Comparison of ENCODE assay signal across 17 mouse cellular contexts in the genomic region with DNA sequence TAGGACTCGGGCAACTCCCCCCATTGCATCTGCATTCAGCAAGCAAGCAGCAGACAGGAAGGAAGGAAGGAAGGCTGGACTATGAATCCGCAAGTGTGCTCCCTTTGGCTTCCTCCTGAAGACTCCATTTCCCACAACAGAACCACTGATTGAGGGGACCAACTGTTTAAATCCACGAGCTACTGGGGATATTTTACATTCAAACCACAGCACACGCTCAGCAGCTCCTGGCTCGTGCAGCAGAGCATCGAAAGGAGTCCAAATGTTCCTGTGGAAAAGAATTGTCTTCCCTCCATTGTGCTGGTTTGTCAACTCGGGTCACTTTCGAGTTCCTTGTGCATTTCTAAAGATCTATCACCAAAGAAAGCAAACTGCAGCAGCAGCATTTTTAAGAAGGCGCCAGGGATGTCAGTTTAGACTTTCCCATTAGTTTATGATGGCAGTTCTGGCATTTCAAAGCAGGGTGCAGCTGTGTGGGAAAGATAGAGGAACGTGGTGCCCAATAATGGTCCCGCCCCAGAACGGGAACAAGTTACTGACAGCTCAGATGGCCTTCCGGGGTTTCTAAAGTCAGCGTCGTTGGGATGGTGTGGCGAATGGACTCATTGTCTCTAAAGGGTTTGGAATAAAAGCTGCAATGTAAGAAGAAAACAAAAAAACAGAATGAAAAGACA. TPM values are rescaled to one million over a fixed set of nuclear protein-coding genes. Genes with fewer than 3 reads are reported as not detected.
A peak's percentile ranks its signal among the peaks of the same experiment; 100 is the strongest.
DNase-seq lines count a peak whose midpoint lies in the region; ATAC-seq and TF ChIP-seq lines count a peak whose summit lies in the region.
"Had no signal": no experiment of that assay in that cellular context is flagged by ENCODE, and none has a peak within 500 bp of the region (broad histone marks: within the 10 kb centered on the region; RNA-seq: fewer than 3 reads in every experiment).

No protein-coding gene starts in this region.

- no peaks in the 10 kb centered on the region for H3K36me3 ChIP-seq in kidney, embryonic 15.5 days
- H3K36me3 ChIP-seq in liver, embryonic 12.5 days = no peaks in the 10 kb centered on the region
- H3K36me3 ChIP-seq: lung, embryonic 15.5 days had no signal

- no peaks in the 10 kb centered on the region for H3K9me3 ChIP-seq in kidney, embryonic 15.5 days (replicated peaks)
- no peaks in the 10 kb centered on the region for H3K9me3 ChIP-seq in liver, embryonic 12.5 days (replicated peaks)
- H3K9me3 ChIP-seq: lung, embryonic 15.5 days had no signal

- WGBS in kidney, embryonic 15.5 days = 73% methylated on average over 16 of the region's 16 CpGs
- WGBS in liver, embryonic 12.5 days (ENCODE audit: insufficient replicate concordance) = 35% methylated on average over 16 of the region's 16 CpGs

- no peak for TF ChIP-seq CTCF in layer of hippocampus, adult 2 months (conservative IDR thresholded peaks at IDR 0.05)

- no peaks in the 10 kb centered on the region for H3K27me3 ChIP-seq in kidney, embryonic 15.5 days
- H3K27me3 ChIP-seq in liver, embryonic 12.5 days (replicated peaks) = no peaks in the 10 kb centered on the region
- H3K27me3 ChIP-seq: lung, embryonic 15.5 days had no signal

- no peak for ATAC-seq in frontal cortex, adult (ENCODE audit: low TSS enrichment)
- no peak for ATAC-seq in kidney, embryonic 15.5 days (replicated peaks; ENCODE audit: low FRiP score)
- ATAC-seq in liver, embryonic 12.5 days = no peak

- DNase-seq in frontal cortex, postnatal 10 days (ENCODE audit: low spot score in 2 of 2) = peak; percentile 15 to 19
- DNase-seq in brain, adult 2 months (ENCODE audit: low read depth, low spot score) = peak; percentile 18
- peak; percentile 7 to 8 for DNase-seq in cerebellum, postnatal 25 days
- peak; percentile 8 to 32 for DNase-seq in layer of hippocampus, adult 2 months (ENCODE audit: low spot score in 2 of 2)
- DNase-seq in adipocyte (ENCODE audit: low spot score) = no peak
- DNase-seq: heart, adult 18-20 months; retina, postnatal 1 day had no signal

- H3K4me2 ChIP-seq in kidney, embryonic 15.5 days = no peak overlapping the region
- no peak overlapping the region for H3K4me2 ChIP-seq in liver, embryonic 12.5 days
- H3K4me2 ChIP-seq: lung, embryonic 15.5 days had no signal

- no peaks in the 10 kb centered on the region for H3K4me1 ChIP-seq in kidney, embryonic 15.5 days
- H3K4me1 ChIP-seq in liver, embryonic 12.5 days = no peaks in the 10 kb centered on the region
- H3K4me1 ChIP-seq: lung, embryonic 15.5 days had no signal

- no peak overlapping the region for H3K4me3 ChIP-seq in layer of hippocampus, adult 2 months
- H3K4me3 ChIP-seq in kidney, embryonic 15.5 days (replicated peaks) = no peak overlapping the region
- no peak overlapping the region for H3K4me3 ChIP-seq in liver, embryonic 12.5 days
- H3K4me3 ChIP-seq: lung, embryonic 15.5 days had no signal

- H3K9ac ChIP-seq in kidney, embryonic 15.5 days = no peak overlapping the region
- no peak overlapping the region for H3K9ac ChIP-seq in liver, embryonic 12.5 days
- H3K9ac ChIP-seq: lung, embryonic 15.5 days had no signal

- H3K27ac ChIP-seq in layer of hippocampus, adult 2 months = peak overlapping the region; percentile 86
- H3K27ac ChIP-seq in kidney, embryonic 15.5 days = no peak overlapping the region
- no peak overlapping the region for H3K27ac ChIP-seq in liver, embryonic 12.5 days
- H3K27ac ChIP-seq: kidney, postnatal 0 days; lung, embryonic 15.5 days had no signal

RNA-seq across cellular contexts. Expression of gene Pabpc6, which starts 36.8 kb away (rescaled TPM):
- total RNA-seq in layer of hippocampus, adult 2 months (2021) = not detected
- not detected in 2 replicates for polyA plus RNA-seq in kidney, embryonic 15.5 days (2015; fragmentation: Nextera tagmentation; extraction: Ambion mirVana)
- not detected in 2 replicates for polyA plus RNA-seq in liver, embryonic 12.5 days (2016; fragmentation: Nextera tagmentation; extraction: Ambion mirVana)
- total RNA-seq: heart, adult 18-20 months; hematopoietic stem cell, adult 5-6 weeks; MEL had no signal
- polyA plus RNA-seq: embryonic facial prominence, embryonic 11.5 days; kidney, postnatal 0 days; limb, embryonic 14.5 days; lung, embryonic 15.5 days; stomach, embryonic 14.5 days had no signal
